Mouse (Mus musculus): ENCODE results near the gene Hvcn1.
"Not testable (repeated sequence)": the region's sequence is repeated elsewhere in the genome, so short reads cannot be mapped to it uniquely, and the experiment has no call there.

The Hvcn1 gene

DNA sequence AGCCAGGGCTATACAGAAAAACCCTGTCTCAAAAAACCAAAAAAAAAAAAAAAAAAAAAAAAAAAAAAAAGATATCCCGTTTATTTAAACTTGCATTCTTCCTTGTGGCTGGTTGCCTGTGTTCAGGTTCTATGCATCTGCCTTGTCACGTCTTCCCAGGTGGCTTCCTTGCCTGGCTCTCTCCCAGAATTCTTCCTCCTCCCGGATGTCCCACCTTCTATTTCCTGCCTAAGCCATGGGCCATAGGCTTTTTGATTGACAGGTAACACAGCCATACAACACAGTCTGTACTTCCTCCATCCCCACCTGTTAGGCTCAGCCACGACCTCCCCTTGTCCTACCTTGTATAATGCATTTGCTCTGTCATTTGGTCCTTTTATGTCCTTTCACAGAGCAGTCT is at the start of gene Hvcn1:
Gene Hvcn1 (plus strand): TSS at position 330 of the 400 bp plus-strand sequence.
- ATAC-seq (ENCODE audit: low TSS enrichment) = no peak

DNA sequence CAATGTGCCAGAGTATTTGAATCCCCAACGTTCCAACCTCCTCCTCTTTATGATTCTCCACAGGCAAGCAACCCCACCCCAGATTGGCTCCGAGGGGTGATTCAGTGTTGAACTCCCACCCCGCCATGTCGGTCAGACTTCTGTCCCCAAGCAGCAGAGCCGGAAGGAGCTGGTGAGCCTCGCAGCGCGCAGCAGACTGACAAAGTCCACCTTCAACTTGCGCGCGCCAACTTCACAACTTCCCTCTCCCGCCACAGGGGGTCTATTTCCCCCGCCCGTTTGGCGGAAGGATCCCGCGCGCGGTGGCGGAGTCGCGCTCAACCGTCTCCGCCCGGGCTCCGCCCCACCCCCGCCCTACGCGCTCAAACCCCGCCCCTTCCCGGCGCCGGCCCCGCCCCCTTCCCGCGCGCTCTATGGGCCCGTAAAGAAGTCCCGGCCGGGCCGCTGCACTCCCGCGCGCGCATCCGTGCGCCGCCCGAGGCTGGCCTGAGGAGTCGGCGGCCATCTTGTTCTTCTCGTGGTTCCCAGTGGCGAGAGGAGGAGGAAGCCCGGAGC is 48.7 kb upstream of the Hvcn1 start, which contains the start of gene Ppp1cc:
Gene Ppp1cc (plus strand): TSS at position 452 of the 555 bp plus-strand sequence.
- peak; percentile 83 for ATAC-seq (ENCODE audit: low TSS enrichment)

DNA sequence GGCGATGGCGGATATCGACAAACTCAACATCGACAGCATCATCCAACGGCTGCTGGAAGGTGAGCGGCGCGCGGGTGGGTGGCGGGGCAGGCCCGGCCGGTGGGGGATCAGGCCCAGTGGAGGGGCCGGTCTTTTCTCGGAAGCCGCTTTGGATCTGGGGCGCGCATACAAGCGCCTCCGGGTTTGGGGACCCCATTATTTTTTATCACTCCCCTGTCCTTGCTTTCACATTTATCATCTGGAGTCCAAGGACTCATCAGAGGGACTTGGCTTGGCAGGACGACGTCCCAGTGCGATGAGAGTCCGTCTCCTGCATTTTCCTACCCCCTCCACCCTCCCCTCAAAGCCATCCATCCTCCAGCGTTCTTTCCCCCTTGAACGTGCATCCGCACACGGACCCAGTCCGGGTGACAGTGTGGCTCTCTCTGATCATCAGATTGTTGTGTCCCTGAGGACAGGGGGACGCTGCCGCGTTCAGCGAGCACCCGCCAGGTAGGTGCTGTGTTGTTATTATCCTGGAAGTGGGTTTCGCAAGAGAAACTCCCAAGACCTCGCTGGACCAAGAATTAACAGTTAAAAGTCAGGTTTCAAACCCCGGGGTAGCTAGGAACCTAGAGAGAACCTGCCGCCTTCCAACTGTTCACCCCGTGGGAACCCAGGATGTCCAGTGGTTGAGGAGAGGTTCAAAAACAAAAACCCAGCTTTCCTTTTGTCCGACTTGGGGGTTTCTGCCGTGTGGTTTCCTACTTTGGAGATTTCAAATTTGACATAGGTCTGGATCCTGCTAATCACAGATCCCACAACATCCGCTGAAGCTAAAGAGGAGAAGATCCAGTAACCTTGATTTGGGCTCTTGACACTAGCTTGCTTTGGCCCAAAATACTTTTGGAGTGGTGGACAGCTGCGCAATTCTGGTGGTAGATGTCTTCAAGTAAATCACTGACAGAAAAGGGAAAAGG is 47.8 kb upstream of the Hvcn1 start:
- ATAC-seq (ENCODE audit: low TSS enrichment) = 0 out of 2 replicates have a peak, but pooled peaks have one; percentile 17

DNA sequence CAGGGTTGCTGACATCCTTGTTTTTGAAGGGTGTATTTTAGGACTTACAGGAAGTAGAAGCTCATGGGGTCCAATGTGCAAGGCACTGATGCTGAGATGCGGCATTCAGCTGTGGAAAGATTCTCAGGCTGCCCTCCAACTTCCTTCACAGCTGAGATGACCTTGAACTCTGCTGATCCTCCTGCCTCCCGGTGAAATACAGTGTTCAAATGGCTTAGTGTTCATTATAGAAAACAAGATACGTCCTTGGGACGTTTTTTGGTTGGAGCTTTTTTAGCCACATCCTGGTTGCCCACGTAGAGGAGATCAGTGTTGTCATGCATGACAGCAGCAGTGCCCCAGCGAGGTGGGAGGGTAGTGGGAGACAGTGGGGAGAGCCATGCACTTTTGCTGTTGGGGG is 43.4 kb upstream of the Hvcn1 start:
- ATAC-seq (ENCODE audit: low TSS enrichment) = no peak

DNA sequence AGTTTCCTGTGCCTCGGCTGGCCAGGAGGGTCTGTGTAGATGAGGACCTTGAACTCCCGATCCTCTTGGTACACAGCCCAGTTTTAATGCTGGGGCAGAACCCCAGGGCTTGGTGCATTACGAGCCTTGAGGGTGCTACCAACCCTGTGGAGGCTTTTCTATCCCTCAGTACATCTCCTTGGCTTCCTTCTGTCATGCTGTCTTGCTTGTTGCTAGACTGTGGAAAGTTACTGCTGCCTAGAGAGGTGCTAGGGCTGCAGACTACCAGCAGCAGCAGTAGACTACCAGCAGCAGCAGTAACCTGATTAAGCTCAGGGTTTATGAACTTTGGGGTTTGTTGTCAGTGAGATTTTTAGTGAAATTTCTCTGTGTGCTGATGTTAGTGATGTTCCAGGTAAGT is 42.6 kb upstream of the Hvcn1 start:
- ATAC-seq (ENCODE audit: low TSS enrichment) = peak; percentile 54

DNA sequence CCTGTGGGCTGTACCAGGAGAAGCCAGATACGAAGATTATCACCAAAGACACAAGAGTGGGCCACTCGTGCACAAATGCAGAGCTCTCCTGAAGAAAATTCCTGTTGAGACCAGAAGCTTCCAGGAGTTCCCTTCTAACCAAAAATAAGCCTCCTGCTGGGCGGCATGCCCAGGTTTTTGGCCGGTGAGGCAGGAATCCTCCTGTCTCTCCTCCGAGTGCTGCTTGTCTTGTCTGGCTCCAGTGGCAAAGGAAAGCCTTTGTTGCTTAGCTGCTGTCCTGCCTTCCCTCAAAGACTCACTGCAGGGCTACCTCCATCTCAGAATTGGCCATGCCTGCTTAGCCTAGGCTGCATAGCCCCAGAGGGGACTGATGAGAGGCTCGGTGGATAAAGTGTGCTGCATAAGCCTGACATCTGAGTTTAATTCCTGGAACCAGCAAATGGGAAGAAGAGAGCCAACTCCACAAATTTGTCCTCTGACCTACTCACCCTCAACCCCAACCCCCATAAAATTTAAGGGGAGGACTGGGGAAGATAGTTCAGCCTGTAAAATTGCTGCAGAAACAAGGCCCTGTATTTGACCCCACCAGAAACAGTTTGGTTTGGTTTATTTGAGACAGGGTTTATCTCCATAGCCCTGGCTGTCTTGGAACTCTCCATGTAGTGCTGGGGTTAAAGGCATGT is 41.2 kb upstream of the Hvcn1 start:
- peak; percentile 62 for ATAC-seq (ENCODE audit: low TSS enrichment)

DNA sequence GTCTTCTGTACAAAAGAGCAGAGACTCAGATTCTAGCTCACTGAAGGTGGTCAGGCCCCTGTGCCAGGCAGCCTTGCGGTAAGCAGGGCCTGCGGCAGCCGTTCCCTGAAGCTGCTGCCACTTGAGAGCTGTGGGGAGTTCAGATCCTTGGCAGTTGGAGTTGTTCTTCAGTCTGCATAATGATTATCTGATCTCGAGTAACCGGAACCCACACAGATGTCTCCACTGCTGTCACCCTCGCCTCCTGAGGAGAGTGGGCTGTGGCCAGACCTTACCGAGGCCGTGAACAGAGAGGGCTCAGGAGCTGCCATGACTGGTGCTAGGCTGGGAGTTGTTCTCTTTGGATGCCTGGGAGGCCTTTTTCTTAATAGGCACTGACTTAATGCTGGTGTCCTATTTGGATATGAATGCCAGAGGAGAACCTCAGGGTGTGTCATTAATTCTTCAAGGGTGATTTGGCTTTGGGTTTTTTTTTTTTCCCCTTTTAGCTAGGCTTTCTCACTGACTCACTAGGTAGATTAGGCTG is 39.9 kb upstream of the Hvcn1 start:
- no peak for ATAC-seq (ENCODE audit: low TSS enrichment)

DNA sequence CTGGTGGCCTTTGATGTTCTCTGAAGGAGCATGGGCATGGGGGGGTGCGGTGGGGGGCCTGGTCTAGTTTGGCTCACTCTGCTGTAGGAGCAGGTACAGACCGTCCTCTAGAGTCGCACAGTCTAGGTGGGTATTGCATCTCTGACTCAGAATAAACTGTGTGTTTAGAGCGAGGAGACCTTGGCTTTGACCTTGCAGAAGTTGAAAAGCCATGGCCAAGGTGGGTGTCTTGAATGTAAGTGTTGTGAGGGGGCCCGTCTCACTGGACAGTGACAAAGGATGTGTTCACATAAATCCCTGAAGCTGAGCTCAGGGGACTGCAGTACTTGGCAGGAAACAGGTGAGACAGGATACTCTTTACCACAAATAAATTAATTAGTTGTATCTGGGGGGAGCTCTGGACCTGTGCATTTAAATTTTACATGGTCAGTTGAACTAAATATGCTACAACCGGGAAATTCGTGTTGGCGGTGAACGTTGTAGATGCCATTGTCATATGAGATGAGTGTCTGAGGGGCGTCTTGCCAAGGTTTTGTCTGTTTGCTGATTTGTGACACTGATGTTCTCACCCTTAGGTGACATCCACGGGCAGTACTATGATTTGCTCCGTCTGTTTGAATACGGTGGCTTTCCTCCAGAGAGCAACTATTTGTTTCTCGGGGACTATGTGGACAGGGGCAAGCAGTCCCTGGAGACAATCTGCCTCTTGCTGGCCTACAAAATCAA is 38.1 kb upstream of the Hvcn1 start:
- no peak for ATAC-seq (ENCODE audit: low TSS enrichment)

DNA sequence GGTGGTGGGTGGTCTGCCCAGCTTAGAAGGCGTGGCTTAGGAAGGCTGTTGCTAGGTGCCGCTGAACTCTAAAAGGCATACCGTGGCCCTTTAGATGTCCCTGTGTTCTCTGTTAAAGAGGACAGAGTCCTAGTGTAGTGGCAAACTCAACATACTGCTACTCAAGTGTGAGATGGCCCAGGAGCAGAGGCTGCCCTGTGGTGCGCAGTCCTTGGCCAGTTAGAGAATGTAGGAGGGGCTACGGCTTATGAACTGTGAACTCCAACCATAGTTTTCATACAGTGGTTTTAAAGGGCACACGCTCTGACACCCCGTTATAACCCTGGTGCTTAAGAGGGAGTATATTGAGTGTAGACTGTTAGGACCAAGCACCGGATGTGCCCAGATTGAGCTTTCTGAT is 35.5 kb upstream of the Hvcn1 start:
- ATAC-seq (ENCODE audit: low TSS enrichment) = no peak

DNA sequence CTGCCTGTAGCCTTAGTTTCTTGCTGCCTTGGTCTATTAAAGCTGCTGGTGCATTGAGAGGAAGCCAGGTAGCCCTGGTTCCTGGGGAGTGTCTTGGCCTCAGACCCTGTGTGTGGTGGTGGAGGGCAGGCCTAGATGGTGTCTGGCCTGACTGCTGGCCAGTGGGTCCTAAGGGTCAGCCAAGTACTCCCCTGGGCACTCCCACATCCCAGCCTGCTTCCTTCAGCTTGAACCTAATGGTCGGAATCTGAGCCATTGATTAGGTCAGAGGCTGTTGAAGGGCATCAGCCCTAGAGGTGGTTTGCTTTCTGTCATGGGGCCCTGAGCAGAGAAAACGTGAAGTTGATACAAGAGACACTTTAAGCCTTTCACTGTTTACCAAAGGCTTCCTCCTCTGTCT is 31.2 kb upstream of the Hvcn1 start:
- ATAC-seq (ENCODE audit: low TSS enrichment) = no peak

DNA sequence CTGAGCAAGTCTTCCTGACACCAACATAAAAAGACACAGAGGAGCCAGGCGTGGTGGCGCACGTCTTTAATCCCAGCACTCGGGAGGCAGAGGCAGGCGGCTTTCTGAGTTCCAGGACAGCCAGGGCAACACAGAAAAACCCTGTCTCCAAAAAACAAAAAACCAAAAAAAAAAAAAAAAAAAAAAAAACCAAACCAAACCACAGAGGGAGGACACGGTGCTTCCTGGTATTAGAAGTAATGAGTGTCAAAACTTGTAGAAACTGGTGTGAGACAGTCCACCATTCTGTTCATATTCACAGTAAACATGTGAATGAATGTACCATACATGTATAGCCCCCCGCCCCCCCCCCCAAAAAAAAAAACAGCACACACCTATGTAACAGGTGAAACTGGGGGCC is 30.6 kb upstream of the Hvcn1 start:
- ATAC-seq (ENCODE audit: low TSS enrichment) = no peak

DNA sequence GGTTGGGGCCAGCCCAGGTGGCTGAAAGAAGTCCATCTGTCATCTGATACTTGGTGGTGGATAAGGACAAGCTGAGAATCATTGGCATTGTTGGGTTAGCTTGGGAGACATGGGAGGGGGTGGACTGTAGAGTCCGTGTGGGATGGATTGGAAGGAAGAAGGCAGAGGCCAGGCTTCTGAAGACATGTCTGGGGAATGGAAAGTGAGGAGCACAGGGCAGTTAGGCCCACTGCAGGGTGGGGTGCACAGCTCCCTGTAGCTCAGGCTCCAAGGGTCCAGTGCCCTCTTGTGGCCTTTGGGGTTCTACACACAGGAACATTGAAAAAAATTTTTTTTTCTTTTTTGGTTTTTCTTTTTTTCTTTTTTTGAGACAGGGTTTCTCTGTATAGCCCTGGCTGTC is 30.2 kb upstream of the Hvcn1 start:
- ATAC-seq (ENCODE audit: low TSS enrichment) = peak; percentile 64; the same call in 1 of the 2 replicates

DNA sequence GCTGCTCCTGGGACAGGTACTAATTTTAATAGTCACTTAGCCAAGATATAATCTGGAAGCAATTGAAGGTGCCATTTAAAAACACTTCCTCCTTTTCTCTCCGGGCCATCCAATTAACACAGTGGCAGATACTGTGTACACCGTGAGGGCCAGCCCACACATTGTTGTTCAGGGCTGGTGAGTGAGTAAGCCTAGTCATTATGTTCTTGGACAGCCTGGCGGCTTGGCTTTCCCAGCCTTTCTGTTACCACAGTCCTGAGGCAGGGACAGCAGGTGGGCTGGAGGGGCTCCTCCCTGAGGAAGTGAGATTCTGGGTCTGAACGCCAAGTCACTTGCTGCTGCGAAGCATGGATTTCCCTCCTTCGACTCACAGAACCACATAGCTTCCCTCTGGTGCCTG is 26.9 kb upstream of the Hvcn1 start:
- ATAC-seq (ENCODE audit: low TSS enrichment) = peak; percentile 44; the same call in 1 of the 2 replicates

DNA sequence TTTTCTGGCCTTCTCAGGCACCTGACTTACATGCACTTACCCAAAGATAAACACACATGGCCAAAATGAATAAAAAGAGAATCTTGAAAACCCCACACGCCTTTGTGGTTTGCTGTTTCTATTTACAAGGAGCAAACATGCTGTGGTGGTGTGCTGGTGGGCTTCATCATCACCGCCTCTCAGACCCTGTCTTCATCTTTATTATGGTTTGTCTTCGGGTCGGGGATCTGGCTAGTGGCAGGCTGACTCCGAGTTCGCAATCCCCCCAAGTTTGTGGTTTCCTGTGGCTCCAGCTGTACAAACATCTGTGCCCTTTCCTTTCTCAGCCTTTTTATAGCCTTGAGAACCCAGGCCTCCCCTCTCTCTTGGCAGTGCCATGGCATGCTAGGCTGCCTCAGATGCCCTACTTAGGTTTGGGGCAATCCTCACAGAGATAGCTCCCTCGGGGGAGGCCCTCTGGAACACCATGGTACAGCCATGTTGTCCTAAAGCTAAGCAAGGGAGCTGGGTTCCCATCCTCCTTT is 22.3 kb upstream of the Hvcn1 start:
- ATAC-seq (ENCODE audit: low TSS enrichment) = no peak

DNA sequence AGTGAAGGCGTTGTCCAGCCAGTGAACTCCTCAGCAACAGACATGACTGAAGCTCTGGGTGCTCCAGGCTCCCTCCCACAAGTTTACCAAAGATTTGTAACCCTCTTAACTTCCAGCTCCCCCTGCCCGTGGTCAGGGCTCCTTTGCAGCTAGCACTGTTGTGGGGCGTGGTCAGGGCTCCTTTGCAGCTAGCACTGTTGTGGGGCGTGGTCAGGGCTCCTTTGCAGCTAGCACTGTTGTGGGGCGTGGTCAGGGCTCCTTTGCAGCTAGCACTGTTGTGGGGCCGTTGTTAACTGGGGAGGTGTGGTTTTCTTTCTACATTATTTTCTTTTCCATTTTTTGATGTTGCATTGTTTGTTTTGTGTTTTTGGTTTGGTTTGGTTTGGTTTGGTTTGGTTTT is 21.7 kb upstream of the Hvcn1 start:
- not testable (repeated sequence) for ATAC-seq (ENCODE audit: low TSS enrichment)

DNA sequence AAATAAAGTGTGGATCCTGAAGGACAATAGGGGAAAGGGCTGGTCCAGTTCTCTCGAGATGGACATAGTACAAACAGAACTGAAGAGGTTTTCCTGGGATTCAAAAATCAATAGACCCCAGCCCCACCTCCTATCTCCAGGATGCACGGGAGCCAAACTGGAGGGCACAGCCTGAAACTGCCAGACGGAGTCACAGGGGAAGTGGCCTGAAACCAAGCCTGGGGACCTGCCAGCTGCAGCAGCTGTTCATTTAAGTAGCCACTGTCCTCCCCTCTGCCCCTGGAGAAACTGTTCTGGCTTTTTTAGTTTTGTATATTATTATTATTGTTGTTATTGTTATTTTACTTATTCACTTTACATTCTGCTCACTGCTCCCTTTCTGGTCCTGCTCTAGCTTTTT is 17.5 kb upstream of the Hvcn1 start:
- no peak for ATAC-seq (ENCODE audit: low TSS enrichment)

DNA sequence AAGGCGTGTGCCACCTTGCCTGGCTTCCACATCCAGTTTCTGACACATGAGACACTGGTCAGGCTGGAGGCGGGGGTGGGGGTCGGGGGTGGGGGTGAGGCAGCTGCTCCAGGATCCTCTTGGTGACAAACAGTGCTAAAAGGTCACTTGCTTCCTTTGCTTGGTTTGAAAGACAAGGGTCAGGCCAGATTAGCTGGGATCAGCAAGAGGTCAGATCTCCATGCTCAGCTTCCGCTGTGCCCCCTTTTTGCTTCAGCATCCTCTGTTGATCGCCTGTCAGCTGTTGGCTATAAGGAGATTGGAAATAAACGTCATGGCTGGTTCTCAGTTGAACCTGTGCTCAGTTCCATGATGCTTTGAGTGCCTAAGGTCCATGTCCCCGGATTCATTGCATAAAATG is 16.1 kb upstream of the Hvcn1 start:
- no peak for ATAC-seq (ENCODE audit: low TSS enrichment)

DNA sequence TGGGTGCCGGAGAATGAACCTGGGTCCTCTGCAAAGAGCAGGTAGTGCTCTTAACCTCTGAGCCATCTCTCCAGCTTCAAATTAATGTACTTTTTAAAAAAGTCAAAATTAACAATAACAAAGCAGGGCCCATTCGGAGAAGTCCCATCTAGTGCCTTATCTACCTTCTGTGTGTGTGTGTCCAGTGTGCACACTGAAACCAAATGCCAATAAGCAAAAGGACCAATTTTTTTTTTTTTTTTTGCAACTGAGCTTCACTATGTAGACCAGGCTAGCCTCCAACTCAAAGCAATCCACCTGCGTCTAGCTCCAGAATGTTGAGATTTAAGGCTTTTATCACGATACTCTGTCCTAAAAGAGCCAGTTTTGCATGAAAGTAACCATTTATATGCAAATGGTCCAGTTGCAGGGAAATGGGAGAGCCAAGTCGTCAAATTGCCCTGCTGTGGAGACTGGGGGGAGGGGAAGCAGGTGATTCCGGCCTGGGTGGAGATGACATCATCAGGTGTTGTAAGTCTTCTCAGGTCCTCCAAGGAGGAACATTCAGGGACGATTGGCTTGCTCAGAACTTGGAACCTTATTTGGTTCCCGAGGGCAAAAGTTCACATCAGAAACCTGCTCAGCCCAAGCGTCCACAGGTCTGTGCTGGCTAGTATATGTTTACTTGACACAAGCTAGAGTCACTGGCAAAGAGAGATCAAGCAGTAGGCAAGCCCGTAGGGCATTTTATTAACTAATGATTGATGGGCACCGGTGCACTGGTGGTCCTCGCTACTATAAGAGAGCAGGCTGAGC is 15.1 kb upstream of the Hvcn1 start:
- ATAC-seq (ENCODE audit: low TSS enrichment) = no peak

DNA sequence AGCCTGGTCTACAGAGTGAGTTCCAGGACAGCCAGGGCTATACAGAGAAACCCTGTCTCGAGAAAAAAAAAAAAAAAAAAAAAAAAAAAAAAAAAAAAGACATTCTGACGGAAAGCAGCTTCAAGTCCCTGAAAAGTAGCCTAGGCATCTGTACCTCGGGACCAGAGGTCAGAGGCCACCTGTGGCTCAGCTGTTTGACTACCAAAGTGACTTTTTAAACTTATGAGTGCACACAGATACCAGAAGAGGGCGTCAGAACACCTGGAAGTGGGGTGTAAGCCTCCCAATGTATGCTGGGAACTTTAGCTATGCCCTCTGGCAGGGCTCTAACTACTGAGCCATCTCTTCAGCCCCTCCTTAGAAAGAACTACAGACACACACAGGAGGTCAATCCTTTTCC is 14.3 kb upstream of the Hvcn1 start:
- ATAC-seq (ENCODE audit: low TSS enrichment) = no peak

DNA sequence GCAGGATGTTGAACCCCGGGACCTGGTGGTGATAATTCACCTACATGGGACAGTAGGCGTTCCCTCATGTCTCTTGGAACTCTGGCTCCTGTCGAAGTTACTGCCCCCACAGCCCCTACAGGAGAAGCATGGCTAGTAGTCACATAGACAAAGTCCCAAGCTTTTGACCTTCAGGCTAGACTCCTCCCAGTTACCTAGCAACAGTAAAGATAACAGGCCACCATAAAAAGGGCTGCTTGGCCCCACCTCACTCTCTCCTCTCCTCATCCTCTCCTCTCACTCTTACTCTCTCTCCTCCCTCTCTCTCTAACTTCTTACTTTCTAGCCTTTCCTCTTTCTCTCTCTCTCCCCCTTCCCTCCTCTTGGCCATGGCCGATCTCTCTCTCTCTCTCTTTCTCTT is 5.7 kb upstream of the Hvcn1 start:
- ATAC-seq (ENCODE audit: low TSS enrichment) = no peak

DNA sequence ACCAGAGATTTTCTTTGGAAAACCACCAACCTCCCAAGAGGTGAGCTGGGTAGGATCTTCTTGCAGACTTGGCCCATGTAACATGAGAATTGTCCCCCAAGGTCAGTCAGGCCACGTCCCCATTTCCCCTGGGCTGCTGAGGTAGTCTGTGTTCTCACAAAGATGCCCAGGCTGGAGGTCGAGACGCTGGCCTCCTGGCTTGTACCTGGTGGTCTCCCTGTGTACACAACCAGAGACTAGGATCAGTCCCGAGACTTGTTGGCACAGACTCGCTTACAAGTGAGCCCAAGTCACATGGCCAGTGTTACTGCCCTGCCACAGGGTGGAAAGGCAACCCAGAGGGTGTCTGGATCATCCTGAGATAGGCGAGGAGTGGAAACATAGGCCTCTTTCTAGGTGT is 4.7 kb upstream of the Hvcn1 start:
- ATAC-seq (ENCODE audit: low TSS enrichment) = no peak
